Mouse (Mus musculus) limb, embryonic 12.5 days (tissue): ENCODE measurements around the gene Ttll5. TPM values are rescaled to one million over a fixed set of nuclear protein-coding genes. Genes with fewer than 3 reads are reported as not detected.
A peak's percentile ranks its signal among the peaks of the same experiment; 100 is the strongest.

Source experiments
- ATAC-seq: fragments of 200-750 bp; cut with Nextera tagmentation; 2 replicates; pipeline ENCODE4 v1.8.0; 2017; ENCODE audit warnings: low read depth, moderate TSS enrichment; ENCODE audit not compliant: insufficient number of reproducible peaks, insufficient read depth, low FRiP score, low TSS enrichment
- H3K27ac ChIP-seq: fragments of 300-500 bp; sonication (generic); 2 replicates; pipeline ENCODE4 v1.5.1; 2016; ENCODE audit warnings: mild to moderate bottlenecking, moderate library complexity
- H3K27me3 ChIP-seq: fragments of 300-500 bp; sonication (generic); 2 replicates; pipeline ENCODE4 v1.6.1; 2016; ENCODE audit warnings: mild to moderate bottlenecking, moderate library complexity
- H3K36me3 ChIP-seq: fragments of 300-500 bp; sonication (generic); 2 replicates; pipeline ENCODE4 v1.6.1; 2016; ENCODE audit warnings: mild to moderate bottlenecking, moderate library complexity
- H3K4me1 ChIP-seq: fragments of 300-500 bp; sonication (generic); replicated peaks from 2 replicates; pipeline ENCODE4 v1.6.1; 2016
- H3K4me2 ChIP-seq: fragments of 300-500 bp; sonication (generic); 2 replicates; pipeline ENCODE4 v1.6.1; 2016; ENCODE audit warnings: mild to moderate bottlenecking, moderate library complexity
- H3K4me3 ChIP-seq: fragments of 300-500 bp; sonication (generic); replicated peaks from 2 replicates; pipeline ENCODE4 v1.5.1; 2016; ENCODE audit warnings: mild to moderate bottlenecking
- H3K9ac ChIP-seq: fragments of 300-500 bp; sonication (generic); replicated peaks from 2 replicates; pipeline ENCODE4 v1.6.1; 2016; ENCODE audit warnings: mild to moderate bottlenecking, moderate library complexity
- H3K9me3 ChIP-seq: fragments of 300-500 bp; sonication (generic); 2 replicates; pipeline ENCODE4 v1.6.1; 2016; ENCODE audit warnings: mild to moderate bottlenecking, moderate library complexity
- WGBS: fragments of 180-500 bp; shearing (Covaris S2); methylation state at CpG from one replicate; pipeline ENCODE4 v1.1.7; 2016; 5-methylcytosine and 5-hydroxymethylcytosine counted together
- polyA plus RNA-seq: library from polyadenylated mRNA; unstranded; fragments of >200 nt; fragmentation: Nextera tagmentation; extraction: Ambion mirVana; gene quantifications from 2 replicates; pipeline ENCODE4 v1.2.1, GENCODE M21; 2016

The Ttll5 gene
- polyA plus RNA-seq, 1 experiment from 2014 or later: 14.7 TPM

- Histone ChIP-seq H3K27me3 (no peaks in the 10 kb centered on the region), H3K27ac (peak overlapping the region; percentile 99), H3K9me3 (no peaks in the 10 kb centered on the region), H3K36me3 (peaks cover 9% of the 10 kb centered on the region; the same call in 1 of the 2 replicates), H3K4me1 (peaks cover 48% of the 10 kb centered on the region), H3K9ac (peak overlapping the region; percentile 72), H3K4me3 (peak overlapping the region; percentile 55), H3K4me2 (peak overlapping the region; percentile 90)
- ATAC-seq: no peak
- WGBS: 15% methylated on average over 9 of the region's 9 CpGs
These were observed 253.7 kb downstream of the Ttll5 start for GRCm38 (mm10) chr12:86078176-86078552.

GRCm38 (mm10) chr12:86078553-86079201 lies 254.2 kb downstream of the Ttll5 start, which contains the start of gene Tgfb3:
Gene Tgfb3, minus strand, starts transcription at chr12:86079041.
- H3K9me3 ChIP-seq: no peaks in the 10 kb centered on the region
- peak within 1 kb of the TSS; percentile 81 for H3K9ac ChIP-seq
- WGBS: under 1% methylated on average over 25 of the region's 25 CpGs
- peaks cover 9% of the 10 kb centered on the region; the same call in 1 of the 2 replicates for H3K36me3 ChIP-seq
- peak within 1 kb of the TSS; percentile 55 for H3K4me3 ChIP-seq
- peak within 1 kb of the TSS; percentile 90 for H3K4me2 ChIP-seq
- H3K27ac ChIP-seq: peak within 1 kb of the TSS; percentile 99
- peaks cover 47% of the 10 kb centered on the region for H3K4me1 ChIP-seq
- peak; percentile 82 for ATAC-seq
- no peaks in the 10 kb centered on the region for H3K27me3 ChIP-seq

- Histone ChIP-seq H3K4me1 (peaks cover 44% of the 10 kb centered on the region), H3K27me3 (no peaks in the 10 kb centered on the region), H3K4me2 (peak overlapping the region; percentile 90), H3K9me3 (no peaks in the 10 kb centered on the region), H3K27ac (peak overlapping the region; percentile 99), H3K36me3 (peaks cover 9% of the 10 kb centered on the region; the same call in 1 of the 2 replicates), H3K4me3 (peak overlapping the region; percentile 55), H3K9ac (peak overlapping the region; percentile 81)
- peak; percentile 74 for ATAC-seq
- WGBS: under 1% methylated on average over 31 of the region's 31 CpGs
These were observed 254.8 kb downstream of the Ttll5 start for GRCm38 (mm10) chr12:86079202-86079667.

- H3K36me3 ChIP-seq: peaks cover 10% of the 10 kb centered on the region; the same call in 1 of the 2 replicates
- peak within 1 kb of the TSS; percentile 73 for H3K4me2 ChIP-seq
- H3K27me3 ChIP-seq: no peaks in the 10 kb centered on the region
- H3K9me3 ChIP-seq: no peaks in the 10 kb centered on the region
- WGBS: under 1% methylated on average over 35 of the region's 35 CpGs
- H3K27ac ChIP-seq: peak within 1 kb of the TSS; percentile 53
- H3K4me3 ChIP-seq: peak within 1 kb of the TSS; percentile 70
- peaks cover 15% of the 10 kb centered on the region for H3K4me1 ChIP-seq
- ATAC-seq: no peak
- peak within 1 kb of the TSS; percentile 64 for H3K9ac ChIP-seq
These were observed 258.1 kb downstream of the Ttll5 start, which contains the start of gene Ift43 for GRCm38 (mm10) chr12:86082481-86083012. Gene Ift43, plus strand, starts transcription at chr12:86082541.

- no peak overlapping the region for H3K9ac ChIP-seq
- no peak for ATAC-seq
- no peak overlapping the region for H3K4me2 ChIP-seq
- no peak overlapping the region for H3K27ac ChIP-seq
- peaks cover 10% of the 10 kb centered on the region for H3K4me1 ChIP-seq
- 81% methylated on average over 7 of the region's 7 CpGs for WGBS
- H3K4me3 ChIP-seq: no peak overlapping the region
- no peaks in the 10 kb centered on the region for H3K9me3 ChIP-seq
- no peaks in the 10 kb centered on the region for H3K27me3 ChIP-seq
- H3K36me3 ChIP-seq: peaks cover 27% of the 10 kb centered on the region; the same call in 1 of the 2 replicates
These were observed 261.4 kb downstream of the Ttll5 start for GRCm38 (mm10) chr12:86085873-86086272.

- Histone ChIP-seq H3K36me3 (peaks cover 27% of the 10 kb centered on the region; the same call in 1 of the 2 replicates), H3K9ac (no peak overlapping the region), H3K27ac (no peak overlapping the region), H3K4me3 (no peak overlapping the region), H3K4me2 (no peak overlapping the region), H3K4me1 (peaks cover 16% of the 10 kb centered on the region), H3K27me3 (no peaks in the 10 kb centered on the region), H3K9me3 (no peaks in the 10 kb centered on the region)
- 75% methylated on average over 8 of the region's 8 CpGs for WGBS
- ATAC-seq: no peak
These were observed 262.1 kb downstream of the Ttll5 start for GRCm38 (mm10) chr12:86086550-86086949.

GRCm38 (mm10) chr12:86088042-86088441 lies 263.6 kb downstream of the Ttll5 start:
- Histone ChIP-seq H3K4me1 (peaks cover 17% of the 10 kb centered on the region), H3K27ac (no peak overlapping the region), H3K27me3 (no peaks in the 10 kb centered on the region), H3K4me3 (no peak overlapping the region), H3K36me3 (peaks cover 30% of the 10 kb centered on the region; the same call in 1 of the 2 replicates), H3K4me2 (no peak overlapping the region), H3K9ac (no peak overlapping the region), H3K9me3 (no peaks in the 10 kb centered on the region)
- no peak for ATAC-seq
- 71% methylated on average over 7 of the region's 7 CpGs for WGBS

- WGBS: 71% methylated on average over 4 of the region's 4 CpGs
- no peaks in the 10 kb centered on the region for H3K9me3 ChIP-seq
- H3K4me3 ChIP-seq: no peak overlapping the region
- ATAC-seq: no peak
- H3K27me3 ChIP-seq: no peaks in the 10 kb centered on the region
- peaks cover 25% of the 10 kb centered on the region; the same call in 1 of the 2 replicates for H3K36me3 ChIP-seq
- no peak overlapping the region for H3K9ac ChIP-seq
- no peak overlapping the region for H3K27ac ChIP-seq
- H3K4me1 ChIP-seq: peaks cover 13% of the 10 kb centered on the region
- no peak overlapping the region for H3K4me2 ChIP-seq
These were observed 266.3 kb downstream of the Ttll5 start for GRCm38 (mm10) chr12:86090764-86091163.

GRCm38 (mm10) chr12:86091601-86092132 lies 267.2 kb downstream of the Ttll5 start:
- Histone ChIP-seq H3K27ac (no peak overlapping the region), H3K9ac (no peak overlapping the region), H3K4me3 (no peak overlapping the region), H3K4me1 (peaks cover 13% of the 10 kb centered on the region), H3K27me3 (no peaks in the 10 kb centered on the region), H3K36me3 (peaks cover 20% of the 10 kb centered on the region; the same call in 1 of the 2 replicates), H3K9me3 (no peaks in the 10 kb centered on the region), H3K4me2 (peak overlapping the region; percentile 5; the same call in 1 of the 2 replicates)
- ATAC-seq: no peak
- WGBS: 35% methylated on average over 18 of the region's 18 CpGs

GRCm38 (mm10) chr12:86094075-86094474 lies 269.6 kb downstream of the Ttll5 start:
- H3K4me2 ChIP-seq: no peak overlapping the region
- WGBS: 91% methylated on average over 4 of the region's 4 CpGs

GRCm38 (mm10) chr12:86095806-86096205 lies 271.3 kb downstream of the Ttll5 start:
- WGBS: 91% methylated on average over 4 of the region's 4 CpGs
- no peak overlapping the region for H3K4me2 ChIP-seq
- peaks cover 16% of the 10 kb centered on the region for H3K4me1 ChIP-seq
- peaks cover 7% of the 10 kb centered on the region; the same call in 1 of the 2 replicates for H3K36me3 ChIP-seq
- H3K27me3 ChIP-seq: no peaks in the 10 kb centered on the region
- ATAC-seq: no peak
- no peaks in the 10 kb centered on the region for H3K9me3 ChIP-seq
- H3K27ac ChIP-seq: no peak overlapping the region
- H3K9ac ChIP-seq: no peak overlapping the region
- no peak overlapping the region for H3K4me3 ChIP-seq

More at GRCm38 (mm10) chr12:86094075-86094474, 269.6 kb downstream of the Ttll5 start:
- Histone ChIP-seq H3K27ac (no peak overlapping the region), H3K9me3 (no peaks in the 10 kb centered on the region), H3K4me3 (no peak overlapping the region), H3K27me3 (no peaks in the 10 kb centered on the region), H3K4me1 (peaks cover 13% of the 10 kb centered on the region), H3K9ac (no peak overlapping the region), H3K36me3 (peaks cover 17% of the 10 kb centered on the region; the same call in 1 of the 2 replicates)
- no peak for ATAC-seq
